Mouse (Mus musculus) lung, postnatal 14 days (tissue): ENCODE measurements around the gene Shkbp1.

ENCODE experiments used
- DNase-seq: peaks from one replicate; pipeline ENCODE4 v3.0.0; 2021

Shkbp1 gene

GRCm38 (mm10) chr7:27364379-27364778 is 8.6 kb upstream of the Shkbp1 start:
- no peak for DNase-seq

DNA sequence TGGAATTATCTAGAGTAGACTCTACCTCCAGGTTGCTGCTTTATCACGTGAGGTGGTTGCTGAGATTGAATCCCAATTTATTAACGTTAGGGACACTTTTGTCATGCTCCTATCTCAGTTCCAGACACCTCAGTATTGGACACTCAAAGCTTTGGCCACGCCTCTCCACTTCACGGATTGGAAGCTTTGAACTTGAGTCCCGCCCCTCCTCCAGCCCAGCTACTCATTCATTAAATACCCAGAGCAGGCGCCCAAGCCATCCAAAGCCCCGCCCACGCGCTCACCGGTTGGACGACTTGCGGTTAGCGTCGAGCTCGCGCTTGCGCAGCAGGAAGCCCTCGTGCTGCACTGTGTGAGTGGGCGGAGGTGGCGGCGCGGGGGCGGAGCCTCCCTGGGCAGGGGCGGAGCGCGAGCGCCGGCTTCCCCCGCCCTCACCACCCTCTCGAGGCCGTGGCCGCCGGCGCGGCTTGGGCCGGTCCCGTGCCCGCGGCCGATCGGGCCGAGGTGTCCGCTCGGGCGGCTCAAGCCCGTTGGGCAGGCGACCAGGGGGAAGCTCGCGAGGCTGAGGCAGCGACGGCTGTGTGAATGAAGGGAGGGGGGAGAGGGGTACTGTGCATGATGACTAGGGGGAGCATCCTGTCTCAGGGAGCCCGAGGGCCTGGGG is 5.6 kb upstream of the Shkbp1 start:
- peak; percentile 99 for DNase-seq

GRCm38 (mm10) chr7:27360749-27361148 is 4.9 kb upstream of the Shkbp1 start:
- no peak for DNase-seq

DNA sequence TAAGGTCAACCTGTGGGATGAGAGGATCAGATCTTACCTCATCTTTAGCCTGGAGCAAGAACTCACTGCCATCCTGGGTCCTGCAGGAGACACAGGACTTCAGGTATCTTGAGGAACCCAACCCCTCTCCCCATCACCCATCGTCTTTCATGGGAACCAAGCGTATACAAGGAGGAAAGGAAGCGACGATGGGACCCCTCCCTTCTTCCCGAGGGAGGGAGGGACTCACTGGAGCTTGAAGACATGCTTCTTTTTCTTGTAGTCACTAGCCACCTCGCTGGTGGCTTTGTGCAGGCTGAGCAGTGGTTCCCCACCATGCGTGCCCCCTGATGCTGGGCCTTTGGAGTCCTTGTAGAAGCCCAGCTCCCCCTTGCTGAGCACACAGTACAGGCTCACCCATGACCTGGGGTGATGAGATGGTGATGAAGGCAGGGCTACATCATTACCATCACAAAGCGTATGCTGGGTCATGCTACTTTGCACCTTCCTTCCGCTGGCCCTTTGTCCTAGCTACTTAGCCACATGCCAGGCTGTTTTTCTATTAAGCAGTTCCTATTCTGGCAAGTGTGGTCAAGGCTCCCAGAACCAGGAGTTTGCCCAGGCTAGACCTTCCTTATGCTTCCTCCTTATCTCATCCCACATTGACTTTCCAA is 4.0 kb upstream of the Shkbp1 start:
- no peak for DNase-seq

DNA sequence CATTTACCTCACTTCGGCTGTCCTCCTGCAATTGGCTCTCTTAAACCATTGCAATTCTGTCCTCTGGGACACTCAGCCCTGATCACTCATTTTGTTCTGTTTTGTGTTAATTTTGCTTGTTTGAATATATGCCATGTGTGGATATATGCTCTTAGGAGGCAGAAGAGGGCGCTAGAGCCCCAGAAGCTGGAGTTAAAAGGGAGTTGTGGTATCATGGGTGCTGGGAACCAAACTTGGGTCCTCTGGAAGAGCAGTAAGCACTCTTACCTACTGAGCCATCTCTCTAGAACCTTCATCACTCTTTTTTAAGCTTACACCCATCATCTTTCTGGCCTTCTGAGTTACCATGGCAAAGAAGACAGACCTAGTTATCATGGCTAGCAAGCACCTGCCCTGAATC is 3.3 kb upstream of the Shkbp1 start:
- DNase-seq: no peak

- no peak for DNase-seq
Measured at GRCm38 (mm10) chr7:27357595-27357978, 1.8 kb upstream of the Shkbp1 start.

GRCm38 (mm10) chr7:27356861-27357594 is 1.2 kb upstream of the Shkbp1 start, which contains the start of gene Gm20479:
Gene Gm20479 (minus strand): TSS chr7:27357419.
- peak; percentile 24 for DNase-seq

DNA sequence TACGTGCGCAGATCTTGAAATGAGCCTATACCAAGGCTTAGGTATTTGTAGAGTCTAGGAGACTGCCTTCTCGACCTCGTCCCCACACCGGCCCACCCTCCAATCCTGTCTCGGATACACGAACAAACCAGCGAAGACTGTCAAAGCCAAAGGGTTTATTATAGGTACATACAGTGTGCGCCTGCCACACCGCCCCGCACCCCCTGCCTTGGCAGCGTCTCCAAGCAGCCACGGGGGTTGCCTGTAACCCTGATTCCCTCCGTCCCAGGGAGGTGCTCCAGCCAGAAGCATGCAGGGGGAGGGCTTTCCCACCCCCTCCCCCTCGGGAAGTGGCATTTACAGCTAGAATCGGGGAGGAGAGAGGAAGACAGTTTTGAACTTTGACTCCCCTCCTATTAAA is 429 bp upstream of the Shkbp1 start:
- peak; percentile 30 for DNase-seq

- DNase-seq: no peak
Measured at GRCm38 (mm10) chr7:27355261-27355660, 558 bp downstream of the Shkbp1 start.

DNA sequence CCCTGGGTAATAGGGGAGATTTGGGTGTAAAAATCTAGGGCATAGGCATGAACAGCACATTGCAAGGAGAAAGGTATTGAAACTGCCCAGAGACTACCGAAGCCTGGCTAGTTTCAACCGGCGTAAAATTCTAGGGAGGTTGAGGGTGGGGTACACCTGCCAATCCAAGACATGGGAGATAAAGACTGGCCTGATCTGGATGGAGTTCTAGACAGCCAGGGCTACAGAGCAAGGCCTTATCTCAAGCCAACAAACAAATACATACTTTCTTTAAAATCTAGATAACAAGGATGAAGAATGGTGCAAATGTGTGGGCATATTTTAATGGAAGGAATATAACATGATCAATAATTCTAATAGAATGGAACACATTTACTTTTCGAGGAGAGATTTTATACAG is 1.0 kb downstream of the Shkbp1 start:
- DNase-seq: no peak

DNA sequence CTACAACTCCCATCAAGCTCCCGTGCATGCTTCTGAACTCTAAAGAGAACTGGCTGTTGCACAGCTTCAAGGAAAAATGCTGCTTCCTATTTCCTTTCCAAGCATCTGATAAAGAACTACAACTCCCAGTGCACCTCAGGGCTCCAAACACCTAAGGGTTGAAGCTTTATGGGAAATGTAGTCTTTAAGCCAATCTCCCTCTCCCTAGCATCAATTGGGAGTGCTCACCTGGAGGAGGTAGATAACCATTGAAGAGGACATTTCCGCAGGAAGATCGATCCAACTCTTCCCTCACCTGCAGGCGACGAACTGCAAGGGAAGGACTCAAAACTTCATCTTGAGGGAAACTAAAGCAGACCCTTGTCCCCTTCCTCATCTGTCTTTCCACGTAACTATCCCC is 1.7 kb downstream of the Shkbp1 start:
- DNase-seq: no peak

GRCm38 (mm10) chr7:27345444-27345843 is 10.4 kb downstream of the Shkbp1 start:
- no peak for DNase-seq

GRCm38 (mm10) chr7:27342595-27342994 is 13.2 kb downstream of the Shkbp1 start:
- no peak for DNase-seq

GRCm38 (mm10) chr7:27339519-27339918 is 16.3 kb downstream of the Shkbp1 start:
- no peak for DNase-seq

DNA sequence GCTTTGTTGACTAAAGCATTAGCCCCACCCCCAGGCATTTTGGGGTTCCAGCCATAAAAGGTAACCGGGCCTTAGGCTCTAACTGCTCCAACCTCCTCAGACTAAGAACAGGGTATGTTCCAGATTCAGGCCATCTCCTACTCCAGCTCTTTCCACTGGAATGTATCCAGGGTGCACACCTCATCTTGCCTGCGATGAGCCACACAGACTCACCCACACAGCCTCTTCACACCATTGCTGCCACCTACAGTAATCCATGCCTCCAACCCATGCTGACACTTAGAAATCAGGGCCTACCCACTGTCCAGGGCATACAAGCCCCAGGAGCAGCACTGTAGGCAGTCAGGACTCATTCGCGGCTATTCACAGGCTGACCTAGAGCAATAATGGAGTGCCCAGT is 16.7 kb downstream of the Shkbp1 start:
- DNase-seq: no peak

DNA sequence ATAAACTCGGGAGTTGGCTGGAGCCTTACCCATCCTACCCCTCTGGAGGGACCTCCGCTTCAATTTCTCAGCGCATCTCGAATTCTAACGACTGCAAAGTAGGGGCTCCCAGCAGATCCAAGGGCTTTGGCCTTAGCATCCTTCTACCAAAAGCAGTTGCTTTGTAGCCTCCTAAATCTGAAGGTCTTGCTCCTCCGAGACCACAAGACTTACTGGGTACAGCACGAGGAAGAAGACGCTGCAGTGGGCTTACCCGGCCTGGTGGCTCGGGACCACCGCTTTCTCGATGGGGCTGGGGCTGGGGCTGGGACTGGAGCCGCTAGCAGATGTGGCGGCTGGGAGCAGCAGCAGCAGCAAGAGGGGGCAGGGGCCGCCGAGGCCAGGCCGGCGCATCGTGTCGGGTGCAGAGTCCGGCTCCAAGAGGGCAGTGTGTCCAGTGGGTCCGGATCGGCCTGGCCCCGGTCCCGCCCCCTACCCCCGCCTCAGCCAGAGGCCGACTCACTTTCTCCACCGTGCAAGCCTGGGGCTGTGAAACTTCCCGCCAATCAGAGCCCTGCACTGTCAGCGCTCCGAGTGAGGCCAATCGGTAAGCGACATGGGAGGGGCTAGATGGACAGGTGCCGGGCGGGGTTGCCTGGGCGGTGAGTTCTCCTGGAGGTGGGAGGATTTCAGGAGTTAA is 18.5 kb downstream of the Shkbp1 start, which contains the start of gene Ltbp4:
TSS of gene Ltbp4 (minus strand) at position 518 of the 679 bp plus-strand sequence.
- DNase-seq: no peak

- peak; percentile 95 for DNase-seq
Measured at GRCm38 (mm10) chr7:27335928-27336823, 19.6 kb downstream of the Shkbp1 start.

DNA sequence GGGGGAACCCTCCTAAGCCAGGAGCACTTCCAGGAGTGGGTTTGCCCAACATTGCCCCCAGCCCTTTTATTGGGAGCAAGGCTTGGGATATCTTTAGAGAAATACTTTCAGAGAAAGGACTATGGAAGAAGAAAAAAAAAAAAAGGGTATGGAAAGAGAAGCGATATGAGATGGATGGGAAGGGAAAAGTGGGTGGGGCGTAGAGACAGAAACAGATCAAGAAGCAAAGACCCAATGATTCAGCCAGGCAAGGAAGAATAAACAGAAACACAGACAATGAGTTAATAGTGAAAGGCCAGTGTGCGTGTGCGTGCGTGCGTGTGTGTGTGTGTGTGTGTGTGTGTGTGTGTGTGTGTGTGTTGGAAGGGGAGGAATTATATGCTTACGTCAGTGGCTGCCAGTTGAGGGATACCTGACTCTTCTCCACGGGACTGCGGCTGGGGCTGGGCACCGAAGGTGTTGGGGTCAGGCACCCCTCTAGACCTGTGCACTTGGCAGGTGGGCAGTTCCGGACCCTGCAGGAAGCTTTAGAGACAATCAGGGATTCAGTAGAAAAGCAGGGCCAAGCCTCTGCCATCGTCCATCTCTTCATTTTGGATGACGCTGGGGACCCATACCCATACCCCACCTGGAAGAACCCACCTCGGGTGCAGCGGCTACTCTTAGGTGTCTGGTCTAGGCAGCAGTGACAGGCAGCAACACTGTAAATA is 20.7 kb downstream of the Shkbp1 start:
- no peak for DNase-seq

DNA sequence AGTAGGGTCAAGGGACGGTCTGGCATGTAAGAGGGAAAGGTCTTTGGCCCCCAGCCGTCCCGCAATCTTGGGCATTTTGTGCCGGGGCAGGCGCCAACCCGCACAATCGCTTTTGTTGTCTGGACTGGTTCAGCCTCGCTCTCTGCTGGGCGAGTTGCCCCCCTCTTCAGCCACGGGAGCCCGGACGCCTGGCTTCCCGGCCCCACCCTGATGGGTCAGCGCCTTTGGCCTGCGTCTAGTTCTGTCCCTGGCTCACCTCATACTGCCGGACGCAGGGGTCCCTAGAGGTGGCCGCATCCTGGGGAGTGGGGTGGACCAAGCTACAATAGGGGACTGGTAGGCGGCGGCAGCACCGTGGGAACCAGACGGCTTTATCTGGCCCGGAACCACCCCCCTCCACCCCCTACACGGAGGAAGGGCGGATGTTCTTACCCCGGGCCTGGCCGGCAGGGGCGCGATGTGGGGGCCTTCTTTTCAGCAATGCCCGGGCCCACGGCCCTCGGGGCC is 21.4 kb downstream of the Shkbp1 start:
- DNase-seq: peak; percentile 50

GRCm38 (mm10) chr7:27333316-27333941 is 22.4 kb downstream of the Shkbp1 start:
- peak; percentile 45 for DNase-seq
